Mouse (Mus musculus) erythroblast, embryonic 14.5 days (primary cell): ENCODE results near the gene Zdhhc22.

Source experiments
- GATA1 ChIP-seq: IDR thresholded peaks from 2 replicates; pipeline ENCODE4 v1.6.1; 2012; ENCODE audit warnings: low read length, inconsistent platforms, mixed read lengths
- TAL1 ChIP-seq: IDR thresholded peaks from 3 replicates; pipeline ENCODE4 v1.6.1; 2012; ENCODE audit warnings: low read length, inconsistent platforms, mixed read lengths

- no peak for TF ChIP-seq TAL1
- TF ChIP-seq GATA1: no peak
Observed at GRCm38 (mm10) chr12:86941734-86942486, 48.3 kb downstream of the Zdhhc22 start.
